Mouse (Mus musculus) gastrocnemius, postnatal 4 days (tissue): ENCODE measurements at regions not wholly inside any gene's neighbourhood (a gene's known extent, or its start where the extent isn't known, plus 50 kb on each side); places are given as distances from the start of the nearest gene placed in this dataset.

Experiments
- DNase-seq, 2 experiments: peaks; one replicate each; pipeline ENCODE4 v3.0.0; 2021 to 2022; ENCODE audit warnings: low spot score in 2 of 2, mixed read lengths in 2 of 2

DNA sequence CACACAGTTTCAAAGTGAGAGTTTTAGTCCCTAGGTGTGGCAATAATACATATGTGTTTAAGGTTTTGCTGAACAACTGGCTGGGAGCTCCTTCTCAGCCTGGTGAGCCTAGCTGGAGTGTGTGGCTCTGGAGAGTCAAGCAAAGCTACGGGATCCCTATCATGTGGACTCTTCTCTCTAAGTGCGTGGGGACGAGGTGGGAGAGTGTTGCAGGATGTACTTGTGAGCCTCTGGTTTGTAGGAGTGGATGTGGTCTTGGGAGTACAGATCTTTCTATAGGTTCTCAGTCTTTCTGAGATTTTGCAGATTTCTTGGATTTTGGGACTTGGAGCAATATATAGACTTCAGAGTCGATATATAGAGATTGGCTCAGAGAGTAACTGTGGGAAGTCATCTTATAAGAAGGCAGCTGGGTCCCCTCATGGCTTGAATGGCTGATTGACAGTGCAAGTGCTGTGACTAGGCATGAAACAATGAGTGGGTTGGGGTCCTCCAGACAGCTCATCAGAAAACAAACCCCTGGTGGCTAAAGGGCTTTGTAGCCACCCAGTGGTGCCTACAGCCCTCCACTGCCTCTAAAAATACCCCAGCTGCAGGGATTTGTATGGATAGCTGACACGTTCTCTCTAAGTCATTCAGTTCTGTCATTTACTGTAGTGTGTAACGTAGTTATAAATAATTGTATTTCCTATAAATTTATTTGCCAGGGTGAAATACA lies 486.1 kb downstream of the Cdh26 start:
- no peak for DNase-seq

DNA sequence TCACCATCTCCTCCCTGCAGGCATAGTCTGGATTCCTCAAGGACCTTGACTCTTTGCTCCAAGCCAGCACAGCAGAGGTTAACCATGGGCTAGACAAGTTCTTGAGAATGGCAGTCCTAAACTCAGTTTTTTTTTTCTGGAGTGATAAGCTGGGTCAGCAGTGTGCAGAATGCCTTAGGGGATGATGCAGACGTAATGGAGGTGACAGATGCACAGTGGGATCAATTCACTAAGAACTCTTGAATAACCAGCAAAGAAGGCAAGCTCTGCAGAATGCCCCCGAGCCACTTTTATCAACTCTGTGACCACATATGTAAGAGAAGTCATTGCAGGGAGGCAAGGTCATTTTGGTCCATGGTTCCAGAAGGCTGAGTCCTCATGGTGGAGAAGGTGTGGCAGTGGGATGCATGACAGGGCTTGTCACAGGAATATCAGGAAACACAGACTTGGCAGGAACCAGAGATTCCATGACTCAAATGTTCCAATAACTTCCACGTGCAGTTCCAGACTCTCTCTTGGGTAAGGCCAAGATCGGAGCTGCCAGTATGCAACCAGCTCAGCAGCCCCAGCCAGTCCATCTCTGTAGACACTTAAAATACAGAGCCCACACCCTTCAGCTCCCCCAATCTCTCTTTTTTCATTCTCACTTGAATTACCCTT lies 494.3 kb downstream of the Cdh26 start:
- no peak for DNase-seq

DNA sequence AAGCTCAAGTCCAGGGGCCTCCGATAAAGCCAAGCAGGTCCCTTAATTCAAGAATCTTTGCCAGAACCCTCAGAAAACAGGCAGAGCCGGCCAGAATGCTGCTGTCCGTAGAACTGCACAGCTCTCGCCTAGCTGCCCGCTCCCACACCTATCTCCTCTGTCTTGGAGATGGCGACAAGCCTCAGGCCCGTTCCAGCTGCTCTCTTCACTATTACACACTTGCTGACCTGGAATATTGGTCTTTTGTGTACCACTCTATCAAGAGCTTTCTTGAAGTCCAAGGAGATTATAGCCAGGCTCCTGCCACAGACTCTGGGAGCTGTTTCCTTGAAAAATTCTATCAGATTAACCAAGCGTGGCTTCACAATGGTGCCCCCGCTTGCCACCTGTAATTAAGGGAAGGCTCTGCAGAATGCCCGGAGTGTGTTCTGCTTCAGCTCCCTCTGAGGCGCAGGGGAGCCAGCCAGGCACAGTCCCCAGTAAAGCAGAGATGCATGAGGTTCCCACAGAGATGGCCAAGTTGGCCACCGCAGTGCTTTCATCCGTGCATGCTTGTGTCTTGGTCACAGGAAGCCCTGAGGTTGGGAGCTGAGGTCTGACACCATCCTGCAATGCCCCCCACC lies 496.8 kb downstream of the Cdh26 start:
- no peak for DNase-seq

DNA sequence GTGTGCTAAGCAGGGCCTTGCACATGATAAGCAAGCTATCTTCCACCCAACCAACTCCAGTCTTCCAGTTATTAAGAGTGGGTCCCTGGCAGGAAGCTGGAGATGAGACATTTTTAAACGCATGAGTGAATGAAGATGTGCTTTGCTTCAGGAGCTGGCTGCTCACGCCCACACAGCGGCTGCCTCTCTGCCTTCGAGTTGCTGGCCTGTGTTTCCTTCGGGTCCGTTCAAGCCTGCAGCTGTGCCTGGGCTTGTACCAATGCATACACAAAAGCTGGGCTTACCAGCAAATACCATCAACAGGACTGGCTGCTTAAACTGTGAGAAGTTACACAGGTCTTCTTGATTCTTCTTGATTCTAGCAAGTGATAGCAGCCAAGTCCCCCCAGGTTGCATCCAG lies 498.7 kb downstream of the Cdh26 start:
- DNase-seq = no peak

DNA sequence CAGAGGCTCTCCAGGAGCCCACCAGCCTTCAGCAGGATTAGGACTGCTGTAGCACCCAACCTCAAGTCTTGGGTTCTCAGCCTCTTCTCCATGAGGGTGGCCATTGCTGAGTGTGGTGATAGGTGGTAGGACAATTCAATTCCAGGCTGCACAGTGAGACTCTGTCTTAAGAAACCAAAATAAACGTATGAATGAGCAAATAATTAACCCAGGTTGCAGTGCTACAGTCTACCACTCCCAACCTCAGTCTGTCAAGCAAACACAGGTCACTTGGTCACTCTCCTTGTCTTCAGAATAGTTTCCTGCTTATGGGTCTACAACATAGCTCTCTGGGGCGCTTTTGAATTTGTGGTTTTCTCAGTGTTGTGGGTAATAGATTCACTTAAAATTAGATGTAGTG lies 499.8 kb downstream of the Cdh26 start:
- no peak for DNase-seq

DNA sequence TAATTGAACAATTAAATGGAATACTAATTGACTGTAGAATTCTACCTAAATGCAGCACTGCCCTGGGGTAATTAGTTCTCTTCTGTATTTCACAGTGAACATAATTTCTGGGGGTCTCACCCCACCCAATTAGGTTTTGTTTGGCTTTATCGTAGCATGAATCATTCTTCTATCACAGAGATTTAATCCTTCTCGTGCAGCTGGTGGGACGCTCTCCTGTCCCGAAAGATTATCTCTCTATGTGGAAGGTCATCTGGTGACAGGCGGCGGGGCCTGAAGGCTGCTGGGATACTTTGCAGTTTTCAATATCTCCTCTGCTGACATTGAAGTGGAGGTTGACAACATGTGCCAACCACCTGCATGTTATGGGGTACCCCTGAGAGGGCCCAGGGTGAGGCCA lies 493.8 kb upstream of the Cdh4 start:
- DNase-seq = no peak

DNA sequence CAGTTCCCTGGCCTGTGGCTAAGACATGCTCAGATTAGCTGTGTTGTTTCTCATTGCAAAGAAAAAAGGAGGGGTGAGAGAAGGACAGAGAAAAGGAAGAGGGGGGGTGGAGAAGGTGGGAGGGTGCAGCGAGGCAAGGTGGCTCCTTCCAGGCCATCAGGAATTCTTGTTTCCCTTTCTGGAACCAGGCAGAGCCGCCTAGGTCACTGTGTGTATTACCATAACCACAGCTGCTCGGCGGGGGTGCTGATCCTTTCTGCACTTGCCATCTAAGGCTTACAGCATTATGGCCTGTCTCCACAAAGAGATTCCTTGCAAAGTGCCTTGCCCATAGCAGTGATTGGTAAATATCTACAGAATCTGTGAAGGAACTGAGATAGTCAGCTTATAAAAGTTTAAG lies 493.1 kb upstream of the Cdh4 start:
- DNase-seq = no peak

DNA sequence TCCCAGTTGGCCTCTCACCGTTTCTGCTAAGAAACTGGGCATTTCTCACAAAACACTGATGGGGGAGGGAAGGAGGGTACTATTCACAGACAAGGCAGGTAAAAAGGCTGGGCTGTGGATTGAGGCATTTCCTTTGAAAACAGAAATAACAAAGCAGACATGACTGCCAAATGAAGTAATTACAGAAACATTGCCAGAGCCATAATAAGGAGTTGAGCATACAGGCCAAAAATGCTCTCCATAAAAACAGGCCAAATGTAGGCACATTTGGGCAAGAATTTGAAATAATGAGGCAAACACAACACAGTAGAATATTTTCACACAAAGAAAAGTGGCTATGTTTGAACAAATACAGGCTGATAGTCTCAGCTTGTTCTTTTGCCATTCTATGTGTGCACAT lies 491.9 kb upstream of the Cdh4 start:
- DNase-seq = no peak

DNA sequence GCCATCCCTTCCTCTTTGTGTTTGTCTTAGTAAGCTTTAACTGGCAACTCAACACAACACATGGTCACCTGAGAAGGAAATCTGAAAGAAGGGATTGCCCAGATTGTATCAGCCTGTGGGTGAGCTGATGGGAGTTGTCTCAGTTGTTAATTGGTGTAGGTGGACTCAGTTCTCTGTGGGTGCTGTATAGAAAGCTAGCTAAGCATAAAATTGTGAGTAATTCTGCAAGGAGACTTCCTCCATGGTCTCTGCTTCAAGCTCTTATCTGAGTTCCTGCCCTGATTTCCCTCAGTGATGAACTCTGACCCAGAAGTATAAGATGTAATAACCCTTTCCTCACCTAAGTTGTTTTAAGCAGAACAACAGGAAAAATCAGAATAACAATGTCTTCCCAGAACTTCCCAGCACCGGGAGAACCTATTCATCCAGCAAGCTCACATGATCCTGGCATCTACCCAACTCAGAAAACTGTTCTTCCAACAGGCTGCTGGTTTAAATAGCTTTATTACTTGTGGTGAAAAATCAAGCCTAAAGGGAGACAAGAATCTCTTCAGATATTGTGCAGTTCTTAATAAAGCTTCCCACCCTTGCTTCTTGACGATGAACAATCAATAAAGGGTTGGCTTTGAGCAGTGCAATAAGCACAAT lies 487.7 kb upstream of the Cdh4 start:
- DNase-seq = no peak

DNA sequence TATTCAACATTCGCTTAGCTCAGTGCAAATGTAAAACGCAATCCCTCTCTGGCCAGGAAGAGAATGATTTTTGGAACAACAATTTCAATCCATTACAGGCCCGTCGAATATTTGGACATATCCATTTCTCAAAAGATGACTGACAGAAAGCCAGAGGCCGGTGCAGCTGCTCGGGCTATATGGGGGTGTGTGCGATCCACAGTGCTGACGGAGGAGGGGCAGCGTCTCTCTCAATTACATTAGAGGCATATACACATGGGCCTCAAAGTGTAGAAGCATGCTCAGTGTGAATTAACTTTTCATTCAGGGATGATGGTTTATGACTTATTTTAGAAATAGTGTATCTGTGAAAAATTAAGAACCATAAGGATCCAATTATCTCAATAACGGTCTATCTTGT lies 483.4 kb upstream of the Cdh4 start:
- DNase-seq = no peak

DNA sequence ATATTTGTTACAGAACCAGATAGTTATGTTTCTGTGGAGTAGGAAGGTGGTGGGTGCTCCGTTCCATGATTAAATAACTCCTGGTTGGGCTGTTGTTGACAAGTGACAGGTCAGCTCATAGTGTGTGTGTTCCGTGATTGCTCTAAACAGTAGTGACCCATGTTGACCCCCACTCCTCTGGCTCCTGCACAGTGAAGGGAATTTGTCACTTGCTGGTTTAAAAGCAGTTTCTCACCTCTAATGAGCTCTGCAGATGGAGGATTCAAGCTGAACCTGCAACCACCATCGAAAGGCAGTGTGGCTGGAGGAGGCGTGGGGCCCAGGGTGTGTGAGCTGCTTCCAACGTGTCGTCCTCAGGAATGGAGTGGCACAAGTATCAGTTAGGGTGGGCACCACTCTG lies 482.6 kb upstream of the Cdh4 start:
- no peak for DNase-seq

DNA sequence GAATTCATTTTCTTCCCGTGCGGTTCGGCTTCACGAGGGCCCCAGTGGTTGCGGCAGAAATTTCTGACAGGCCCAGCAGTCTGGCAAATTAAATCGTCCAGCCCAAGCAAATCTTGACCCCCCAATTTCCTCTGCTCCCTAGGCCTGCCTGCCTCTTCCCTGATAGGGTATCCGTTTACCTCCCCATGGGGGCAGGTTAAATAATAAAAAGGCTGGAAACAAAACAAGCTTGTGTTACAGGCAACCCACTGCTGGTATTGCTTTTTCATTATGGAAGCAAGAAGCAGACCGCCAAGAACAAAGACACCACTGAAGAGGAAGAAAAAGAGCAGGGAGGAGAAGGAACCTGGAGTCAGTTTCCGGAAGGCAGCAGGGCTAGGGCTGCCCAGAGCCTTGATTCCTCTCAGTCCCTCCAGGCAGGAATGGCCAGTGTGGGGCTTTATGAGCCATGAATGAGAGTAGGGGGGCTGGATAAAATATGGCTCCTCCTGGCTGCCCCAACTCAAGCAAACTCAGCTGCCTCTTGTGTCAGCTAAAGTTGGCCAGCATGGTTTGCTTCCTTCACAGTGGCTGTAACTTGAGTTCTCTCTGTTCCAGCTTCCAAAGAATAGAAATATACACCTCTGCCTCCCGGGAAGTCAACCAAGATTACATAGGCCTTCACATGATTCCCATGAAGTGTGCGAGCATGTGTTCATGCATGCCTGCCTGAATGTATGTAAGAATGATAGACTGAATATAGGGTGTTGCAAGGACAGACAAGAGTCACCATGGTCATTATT lies 474.5 kb upstream of the Cdh4 start:
- DNase-seq = no peak

DNA sequence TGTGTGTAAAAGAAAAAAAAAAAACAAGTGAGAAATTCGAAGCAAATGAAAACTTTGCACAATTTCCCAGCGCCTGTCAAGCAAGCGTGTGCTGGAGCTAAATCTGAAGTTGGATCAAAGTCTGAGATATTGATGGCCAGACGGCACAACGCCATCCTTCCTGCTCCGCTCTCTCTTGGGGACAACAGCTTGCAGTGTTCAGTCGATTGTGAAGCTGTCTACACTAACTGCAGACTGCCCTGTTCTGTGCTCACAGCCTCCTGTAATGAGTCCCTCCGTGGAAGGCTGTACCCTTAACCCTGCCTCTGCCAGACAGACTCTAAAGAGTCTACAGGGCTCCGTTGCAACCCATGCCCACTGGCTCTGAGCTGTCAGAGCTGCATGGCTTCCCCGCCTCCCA lies 472.5 kb upstream of the Cdh4 start:
- DNase-seq = no peak

DNA sequence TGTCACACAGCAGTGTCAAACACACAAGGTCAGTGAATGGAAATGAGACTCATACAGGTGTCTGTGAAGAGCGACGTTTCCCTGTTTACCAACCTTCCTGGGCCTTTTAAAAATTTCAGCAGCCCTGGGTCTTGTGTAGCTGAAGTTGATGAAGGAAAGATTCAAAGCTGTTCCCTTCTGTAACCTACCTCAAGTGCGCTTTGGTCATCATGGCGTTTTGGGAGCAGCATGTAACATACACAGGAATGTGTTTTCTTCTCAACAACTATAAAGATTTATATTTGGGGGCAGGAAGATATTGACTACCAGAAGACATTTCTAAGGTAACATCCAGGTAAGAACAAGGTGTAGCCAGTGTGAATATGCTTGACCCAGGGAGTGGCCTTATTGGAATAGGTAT lies 466.9 kb upstream of the Cdh4 start:
- no peak for DNase-seq

DNA sequence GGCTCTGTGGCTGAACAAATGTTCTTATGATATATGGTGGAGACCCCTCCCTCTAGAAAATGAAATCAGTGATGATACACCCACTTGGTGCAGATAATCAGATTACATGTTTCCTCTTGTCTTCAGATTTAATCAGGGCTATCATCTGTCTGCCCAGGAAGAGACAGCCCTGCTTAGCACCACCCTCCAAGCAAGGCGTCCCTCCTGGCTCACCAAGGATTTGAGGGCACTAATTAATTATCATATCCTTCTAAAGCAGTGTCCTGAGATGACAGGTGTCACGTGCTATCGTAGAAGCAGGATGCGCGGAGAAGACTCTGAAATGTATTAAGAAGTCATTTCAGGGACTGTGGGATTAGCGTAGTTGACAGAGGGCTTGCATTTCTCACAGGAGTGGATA lies 466.2 kb upstream of the Cdh4 start:
- DNase-seq = no peak

DNA sequence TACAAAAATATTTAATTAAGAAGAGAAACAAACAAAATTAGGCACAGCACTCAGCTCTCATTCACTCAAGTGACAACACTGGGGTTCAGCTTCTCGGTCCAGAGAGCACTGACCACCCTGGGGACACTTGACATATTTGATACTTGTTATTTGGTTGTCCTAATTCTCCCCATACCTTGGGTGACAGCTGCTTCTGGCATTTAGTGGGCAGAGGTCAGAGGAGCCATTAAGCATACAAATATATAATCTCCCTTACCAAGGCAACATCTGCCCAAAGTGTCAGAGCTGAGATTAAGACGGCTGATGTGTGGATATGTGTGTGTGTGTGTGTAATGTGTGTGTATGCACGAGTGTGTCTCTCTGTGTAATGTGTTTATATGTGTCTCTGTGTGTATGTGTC lies 465.7 kb upstream of the Cdh4 start:
- DNase-seq = no peak

DNA sequence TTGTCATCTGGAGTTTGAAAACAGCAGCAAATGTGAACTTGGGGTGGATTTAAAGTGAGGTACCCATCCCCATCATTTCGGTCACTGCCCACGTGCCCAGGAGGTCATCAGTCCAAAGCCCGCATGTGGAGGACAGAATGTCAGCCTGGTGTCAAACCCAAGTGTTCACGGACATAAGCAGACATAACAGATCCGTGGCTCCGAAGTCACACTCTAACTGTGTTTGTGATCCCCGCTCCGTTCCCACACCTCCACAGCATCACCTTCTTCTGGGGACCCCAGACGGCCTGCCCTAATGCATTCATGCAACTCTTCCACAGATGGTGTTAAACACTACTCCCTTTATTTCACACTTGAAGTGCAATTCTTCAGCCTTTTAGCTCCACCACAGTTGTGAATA lies 462.8 kb upstream of the Cdh4 start:
- DNase-seq = no peak

DNA sequence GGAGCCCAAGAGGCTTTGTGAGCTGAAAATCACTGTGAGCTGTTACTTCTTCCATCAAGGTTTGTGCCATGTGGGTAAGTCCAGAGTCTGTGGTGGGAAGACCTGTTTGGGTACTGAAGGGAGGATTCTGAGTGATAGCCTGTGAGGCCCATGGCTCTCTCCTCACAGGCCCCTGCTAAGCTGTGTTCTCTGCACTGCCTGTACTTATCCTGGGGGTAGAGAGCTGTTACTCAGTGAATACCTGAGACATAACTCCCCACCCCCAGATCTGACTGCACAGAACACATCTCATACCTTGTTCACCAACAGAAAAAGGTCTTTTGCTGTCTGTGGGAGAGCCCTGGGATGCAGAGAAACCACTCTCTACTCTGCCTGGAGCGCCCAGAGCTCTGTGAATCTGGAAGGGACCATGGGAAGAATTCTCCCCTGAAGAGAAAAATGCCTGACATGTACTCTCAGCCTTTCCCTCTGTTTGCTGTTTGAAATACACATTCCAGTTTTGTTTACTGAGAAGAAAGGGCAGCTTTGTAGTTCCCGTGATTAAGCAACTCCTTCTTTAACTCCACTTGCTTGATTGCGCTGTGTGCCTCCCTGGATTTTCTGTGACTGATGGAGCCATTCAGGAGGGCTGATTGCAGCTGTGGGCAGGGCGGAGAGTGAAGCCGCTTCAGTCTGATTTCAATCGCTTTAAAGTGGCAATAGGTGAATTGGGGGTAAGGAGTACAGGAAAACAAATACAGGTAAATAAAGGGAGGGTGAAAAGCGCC lies 460.3 kb upstream of the Cdh4 start:
- DNase-seq = no peak

DNA sequence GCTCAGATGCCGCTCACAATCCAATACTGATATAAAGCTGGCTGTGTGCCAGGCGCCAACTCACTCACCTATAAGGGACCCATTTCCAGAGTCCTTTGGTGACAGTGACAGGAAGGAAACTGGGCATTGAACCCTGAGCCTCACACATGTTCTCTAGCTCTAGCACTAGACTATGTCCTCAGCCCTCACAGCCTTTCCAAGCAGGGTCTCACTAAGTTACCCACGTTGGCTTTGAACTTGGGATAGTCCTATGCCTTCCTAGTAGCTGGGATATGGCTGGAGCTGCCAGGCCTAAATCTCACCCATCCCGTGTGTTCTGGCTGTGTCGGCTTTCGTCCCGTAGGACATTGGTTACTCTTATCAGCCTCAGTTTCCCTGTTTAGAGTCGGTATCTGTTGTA lies 458.4 kb upstream of the Cdh4 start:
- DNase-seq = no peak

DNA sequence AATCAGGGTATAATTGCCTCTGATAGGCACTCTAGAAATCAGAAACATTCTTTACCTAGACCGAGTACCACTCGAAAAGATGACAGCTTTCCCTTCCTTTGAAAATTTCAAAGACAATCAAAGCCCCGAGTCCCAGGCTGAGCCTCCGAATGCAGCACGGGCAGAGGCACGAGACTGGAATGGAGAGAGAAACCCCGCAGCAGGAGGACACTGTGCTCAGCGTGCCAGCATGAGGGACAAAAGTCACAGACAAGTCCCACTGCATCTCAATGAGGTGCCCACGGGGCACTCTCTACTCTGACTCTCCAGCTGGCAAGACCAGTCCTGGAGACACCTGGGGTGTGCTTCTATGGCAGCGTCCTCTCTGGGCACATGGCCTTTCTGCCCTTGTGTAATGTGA lies 454.3 kb upstream of the Cdh4 start:
- no peak for DNase-seq

DNA sequence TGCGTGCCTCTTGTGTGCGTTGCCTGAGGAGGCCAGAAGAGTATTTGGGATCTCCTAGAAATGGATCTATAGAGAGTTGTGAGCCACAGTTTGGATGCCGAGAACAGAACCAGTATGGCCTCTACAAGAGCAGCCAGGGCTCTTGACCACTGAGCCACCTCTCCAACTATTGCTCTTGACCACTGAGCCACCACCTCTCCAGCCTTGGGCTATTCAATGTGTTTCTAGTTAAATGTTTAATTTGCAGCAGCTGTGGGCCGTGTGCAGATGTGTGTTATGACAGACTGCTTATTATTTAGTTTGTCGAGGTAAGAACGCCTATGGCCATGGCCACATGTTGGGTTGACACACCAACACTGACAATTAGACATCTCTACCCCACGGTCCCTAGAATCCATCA lies 452.9 kb upstream of the Cdh4 start:
- no peak for DNase-seq
